Mouse (Mus musculus) small intestine, adult 2 months (tissue): ENCODE measurements around the gene 1700030J22Rik.

ENCODE experiments used
- CTCF ChIP-seq: fragments of 200-500 bp; IDR thresholded peaks from 2 replicates; pipeline ENCODE4 v1.5.1; 2012; ENCODE audit warnings: low read depth, mild to moderate bottlenecking, control low read depth, inconsistent platforms, low read length, moderate library complexity, mixed read lengths; ENCODE audit not compliant: insufficient replicate concordance, insufficient read length; ENCODE audit errors: extremely low read depth
- POLR2A ChIP-seq: fragments of 200-500 bp; IDR thresholded peaks from 2 replicates; pipeline ENCODE4 v1.6.1; 2012; ENCODE audit warnings: low read depth, mild to moderate bottlenecking, control low read depth, inconsistent platforms, low read length, moderate library complexity

GRCm38 (mm10) chr8:116951369-116951768 is 27.4 kb downstream of the 1700030J22Rik start:
- no peak; the same call in 1 of the 2 replicates for TF ChIP-seq CTCF
- no peak for TF ChIP-seq POLR2A
